Mouse (Mus musculus): ENCODE results near the gene Iqschfp.

Iqschfp gene

DNA sequence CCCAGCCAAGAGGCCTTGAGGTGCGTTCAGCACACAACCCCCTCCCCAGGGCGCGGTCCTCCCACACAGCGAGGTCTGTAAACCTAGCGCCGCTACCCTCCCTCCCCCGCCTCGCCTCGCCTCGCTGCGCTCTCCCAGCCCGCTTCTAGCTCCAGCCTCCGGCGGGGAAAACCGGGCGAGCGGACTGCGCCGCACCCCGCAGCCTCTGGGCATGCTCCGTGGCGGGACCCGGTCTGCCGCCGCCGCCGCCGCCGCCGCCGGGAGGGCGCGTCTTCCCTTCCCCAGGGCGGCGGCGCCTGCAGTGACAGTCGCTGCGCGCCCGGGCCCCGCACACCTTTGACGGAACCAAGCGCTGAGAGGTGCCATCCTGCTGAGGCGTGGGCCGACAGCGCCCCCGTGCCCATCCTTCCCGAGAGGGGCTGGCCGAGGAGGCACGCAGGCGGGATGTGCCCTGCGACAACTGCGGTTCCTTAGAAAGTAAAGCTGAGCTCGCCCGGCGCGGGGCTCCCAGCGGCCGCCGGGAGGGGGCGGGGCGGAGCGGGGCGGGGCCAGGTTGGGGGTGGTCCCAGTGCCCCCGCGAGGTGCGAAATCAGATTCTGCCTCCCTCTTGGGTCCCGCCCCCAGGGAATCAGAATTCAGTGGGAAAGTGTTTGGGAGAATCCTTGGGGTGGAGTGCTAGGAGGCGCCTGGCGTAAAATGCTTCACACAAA lies 601.7 kb downstream of the Iqschfp start:
- peak; percentile 49 for DNase-seq (ENCODE audit: low read depth)

DNA sequence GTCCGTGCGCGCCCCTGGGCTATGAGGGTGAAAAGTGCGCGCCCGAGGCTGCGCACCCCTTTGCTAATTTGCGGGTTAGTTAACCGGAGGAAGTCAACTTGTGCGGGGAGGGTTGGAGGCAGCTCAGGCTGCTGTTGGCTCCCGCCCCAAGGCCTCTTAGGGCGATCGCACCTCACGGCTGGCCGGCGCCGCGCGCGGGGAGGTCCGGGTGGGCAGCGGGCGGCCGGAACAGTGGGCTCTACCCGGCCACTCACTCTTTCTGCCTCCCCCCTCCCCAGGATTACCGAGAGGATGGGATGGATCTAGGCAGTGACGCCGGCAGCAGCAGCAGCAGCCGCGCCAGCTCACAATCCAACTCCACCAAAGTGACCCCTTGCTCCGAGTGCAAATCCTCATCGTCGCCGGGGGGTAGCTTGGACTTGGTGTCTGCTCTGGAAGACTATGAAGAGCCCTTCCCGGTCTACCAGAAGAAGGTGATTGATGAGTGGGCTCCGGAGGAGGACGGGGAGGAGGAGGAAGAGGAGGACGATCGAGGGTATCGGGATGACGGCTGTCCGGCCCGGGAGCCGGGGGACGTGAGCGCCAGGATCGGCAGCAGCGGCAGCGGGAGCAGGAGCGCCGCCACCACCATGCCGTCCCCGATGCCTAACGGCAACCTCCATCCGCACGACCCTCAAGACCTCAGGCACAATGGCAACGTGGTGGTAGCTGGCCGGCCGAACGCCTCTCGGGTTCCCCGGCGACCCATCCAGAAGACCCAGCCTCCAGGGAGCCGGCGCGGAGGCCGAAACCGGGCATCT lies 602.5 kb downstream of the Iqschfp start:
- no peak for DNase-seq (ENCODE audit: low read depth)

DNA sequence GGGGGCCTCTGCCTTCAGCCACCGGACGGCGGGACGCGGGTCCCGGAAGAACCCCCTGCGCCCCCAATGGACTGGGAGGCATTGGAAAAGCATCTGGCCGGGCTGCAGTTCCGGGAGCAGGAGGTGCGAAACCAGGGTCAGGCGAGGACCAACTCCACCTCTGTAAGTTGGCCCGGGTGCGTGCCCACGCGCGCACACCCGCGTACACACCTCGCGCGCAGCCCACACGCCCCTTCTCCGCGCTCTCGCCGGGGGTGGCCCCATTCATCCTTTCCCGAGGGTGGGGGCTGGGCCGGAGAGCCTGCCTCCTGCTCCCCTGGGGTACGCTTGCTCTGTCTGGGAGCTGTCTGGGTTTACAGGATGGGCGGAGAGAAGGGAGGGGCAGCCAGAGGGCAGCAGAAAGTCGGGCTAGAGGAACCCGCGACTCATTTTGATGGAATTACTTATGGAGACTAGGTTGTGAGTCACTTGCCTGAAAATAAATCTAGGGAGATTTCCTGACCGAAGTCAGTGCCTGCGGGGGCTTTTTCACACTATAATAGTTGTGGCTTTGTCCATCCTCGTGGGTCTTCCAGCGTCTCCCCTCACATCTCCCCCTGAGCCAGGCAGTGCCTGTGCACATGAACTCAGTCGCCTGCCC lies 603.2 kb downstream of the Iqschfp start:
- DNase-seq (ENCODE audit: low read depth), result peak; percentile 69

DNA sequence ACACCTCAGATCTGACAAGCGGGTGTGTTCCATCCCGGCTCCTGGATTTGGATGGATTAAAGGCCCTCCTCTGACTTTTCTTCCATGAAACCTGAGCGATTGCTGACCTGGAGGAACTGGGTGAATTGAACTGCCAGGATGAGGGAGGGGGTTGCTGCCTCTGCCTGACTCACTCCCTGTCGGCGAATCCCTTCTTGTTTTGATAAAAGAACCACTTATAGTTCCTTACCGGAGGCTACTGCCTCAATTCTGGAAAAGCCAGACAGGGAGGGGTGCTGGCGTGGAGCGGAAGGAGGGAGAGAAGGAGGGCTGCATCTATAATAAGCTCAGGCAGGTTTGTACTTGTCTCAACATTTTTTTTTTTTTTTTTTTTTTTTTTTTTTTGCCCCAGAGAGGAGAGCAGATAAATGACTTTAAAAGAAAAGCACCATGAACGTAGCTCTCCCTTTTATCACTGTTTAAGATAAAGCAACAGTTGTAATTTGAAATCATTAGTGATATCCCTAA lies 603.8 kb downstream of the Iqschfp start:
- DNase-seq (ENCODE audit: low read depth), result peak; percentile 56

DNA sequence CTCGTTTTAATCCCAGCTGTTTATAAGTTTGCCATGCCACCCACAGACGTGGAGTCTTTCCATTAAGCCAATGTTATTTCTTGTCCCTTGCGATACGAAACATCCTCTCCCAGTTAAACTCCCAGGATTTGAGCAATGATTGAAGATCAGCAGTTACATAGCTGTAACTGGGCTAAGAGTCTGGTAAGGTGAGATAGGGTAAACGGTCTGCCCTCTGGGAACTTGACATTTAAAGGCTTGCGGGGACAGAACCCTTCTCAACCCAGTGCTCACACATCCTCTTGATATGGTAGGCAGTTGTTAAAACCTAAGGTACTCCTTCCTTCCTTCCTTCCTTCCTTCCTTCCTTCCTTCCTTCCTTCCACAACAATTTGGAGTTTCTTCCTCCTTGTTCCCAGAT lies 604.5 kb downstream of the Iqschfp start:
- no peak for DNase-seq (ENCODE audit: low read depth)

GRCm38 (mm10) chr3:68499532-68500152 lies 607.6 kb downstream of the Iqschfp start:
- DNase-seq (ENCODE audit: low read depth), result no peak

DNA sequence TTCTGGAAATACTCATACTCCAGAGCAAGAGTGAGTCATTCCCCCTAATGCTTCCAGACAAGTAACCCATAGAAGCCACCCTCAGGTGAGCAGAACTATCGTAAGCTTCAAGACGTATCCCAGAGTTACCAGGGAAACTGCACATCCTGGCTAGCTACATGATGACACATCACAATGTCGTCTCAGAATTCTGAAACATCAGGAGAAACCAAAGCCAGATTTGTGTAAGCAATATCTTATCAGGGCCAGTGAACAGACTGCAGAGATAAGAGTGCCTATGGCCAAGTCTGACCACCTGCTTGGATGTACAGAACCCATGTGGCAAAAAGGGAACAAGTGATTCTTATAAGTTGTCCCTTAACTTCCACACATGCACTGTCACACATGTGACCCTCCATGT lies 612.8 kb downstream of the Iqschfp start:
- DNase-seq (ENCODE audit: low read depth), result no peak

DNA sequence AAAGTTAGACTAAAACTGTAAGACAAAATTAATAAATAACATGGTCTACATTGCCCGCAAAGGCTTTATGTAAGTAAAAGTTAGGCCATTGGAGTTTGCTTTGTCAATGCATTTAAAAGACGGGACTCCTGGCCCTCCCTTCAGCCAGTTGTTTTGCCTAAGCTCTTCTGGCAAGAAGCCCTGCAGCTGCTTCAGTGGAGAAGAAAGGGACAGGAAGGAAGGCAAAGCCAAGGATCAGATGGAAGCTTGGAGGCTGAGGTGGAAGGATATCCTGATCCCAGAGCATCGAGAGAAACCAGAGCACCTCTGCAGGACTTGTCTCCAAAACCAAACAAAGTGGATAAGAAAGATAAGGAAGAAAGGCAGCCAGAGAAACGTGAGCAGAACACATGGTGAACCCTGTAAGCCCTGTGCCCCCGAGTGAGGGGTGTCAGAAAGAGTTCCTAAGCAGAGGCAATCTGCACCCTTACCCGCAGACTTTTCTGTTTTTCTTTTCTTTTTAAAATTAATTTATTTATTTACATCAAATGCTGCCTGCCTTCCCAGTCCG lies 614.8 kb downstream of the Iqschfp start:
- DNase-seq (ENCODE audit: low read depth), result no peak

- DNase-seq (ENCODE audit: low read depth), result peak; percentile 91
Observed at GRCm38 (mm10) chr3:68508629-68509028, 616.6 kb downstream of the Iqschfp start.

DNA sequence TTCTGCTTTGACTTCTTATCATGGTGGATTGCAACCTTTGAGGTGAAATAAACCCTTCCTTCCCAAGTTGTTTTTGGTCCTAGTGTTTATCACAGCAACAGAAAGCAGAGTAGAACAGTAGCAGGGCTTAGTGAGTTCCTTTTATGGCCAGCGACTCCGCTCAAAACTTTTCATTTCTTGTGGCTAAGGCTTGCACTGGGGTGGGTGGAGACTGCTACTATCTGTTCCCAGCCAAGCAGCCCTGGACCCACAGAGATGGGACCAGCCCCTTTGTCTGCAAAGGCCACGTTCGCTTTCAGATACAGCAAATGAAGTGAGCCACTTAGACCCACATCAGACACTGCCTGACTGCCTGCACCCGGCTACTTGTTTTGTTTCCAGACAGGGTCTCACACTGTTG lies 618.8 kb downstream of the Iqschfp start:
- DNase-seq (ENCODE audit: low read depth), result no peak

DNA sequence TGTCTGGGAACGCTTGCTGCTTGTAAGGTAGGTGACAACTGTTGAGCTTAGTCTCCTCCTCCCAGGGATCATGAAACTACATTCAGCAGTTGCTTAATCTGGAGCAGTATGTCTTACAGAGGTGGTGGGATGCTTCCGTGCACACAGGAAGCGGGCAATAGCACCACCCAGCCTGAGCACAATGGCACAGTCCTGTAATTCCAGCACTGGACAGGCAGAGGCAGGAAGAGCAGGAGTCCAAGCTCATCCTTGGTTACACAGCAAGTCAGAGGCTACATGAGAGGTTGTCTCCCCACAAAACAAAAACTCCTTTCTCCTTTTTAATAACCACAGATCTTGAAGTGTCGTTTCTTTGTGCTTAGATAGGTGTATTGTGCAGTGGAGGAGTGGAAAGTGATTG lies 619.7 kb downstream of the Iqschfp start:
- DNase-seq (ENCODE audit: low read depth), result no peak

- DNase-seq (ENCODE audit: low read depth), result no peak
Observed at GRCm38 (mm10) chr3:68512327-68512726, 620.3 kb downstream of the Iqschfp start.

DNA sequence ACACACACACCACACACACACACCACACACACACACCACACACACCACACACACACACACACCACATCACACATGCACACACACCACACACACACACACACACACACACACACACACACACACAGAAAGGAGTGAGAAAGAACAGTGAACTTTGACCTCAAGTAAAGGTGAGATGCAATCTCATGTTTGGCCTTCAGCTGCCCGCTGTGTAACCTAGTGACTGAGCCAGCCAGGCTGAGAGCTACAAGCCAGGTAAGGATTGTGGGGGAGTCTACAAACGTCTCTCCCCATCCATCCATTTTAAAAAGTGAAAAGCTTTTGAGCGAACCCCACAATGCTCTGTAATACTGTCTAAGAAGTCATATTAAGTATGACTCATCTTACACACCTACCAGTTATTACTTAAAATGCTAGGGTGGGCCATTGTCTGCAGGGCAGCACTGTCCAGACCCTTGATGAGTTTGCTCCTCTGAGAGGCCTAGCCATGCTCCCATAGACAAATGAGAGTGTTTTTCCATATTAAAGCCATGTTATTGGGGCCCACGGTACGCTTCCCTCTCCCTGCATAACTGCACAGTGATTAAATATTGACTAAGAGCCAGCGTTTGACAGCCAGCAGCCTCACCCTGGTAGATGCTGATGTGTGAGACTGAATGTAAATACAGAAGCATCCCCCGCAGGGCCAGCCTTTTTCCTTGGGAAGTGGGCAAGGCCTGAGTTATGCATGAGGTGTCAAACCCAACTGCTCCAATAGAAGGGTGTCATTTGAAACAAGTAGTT lies 621.5 kb downstream of the Iqschfp start:
- no peak for DNase-seq (ENCODE audit: low read depth)

- DNase-seq (ENCODE audit: low read depth), result no peak
Observed at GRCm38 (mm10) chr3:68514120-68514497, 622.1 kb downstream of the Iqschfp start.

DNA sequence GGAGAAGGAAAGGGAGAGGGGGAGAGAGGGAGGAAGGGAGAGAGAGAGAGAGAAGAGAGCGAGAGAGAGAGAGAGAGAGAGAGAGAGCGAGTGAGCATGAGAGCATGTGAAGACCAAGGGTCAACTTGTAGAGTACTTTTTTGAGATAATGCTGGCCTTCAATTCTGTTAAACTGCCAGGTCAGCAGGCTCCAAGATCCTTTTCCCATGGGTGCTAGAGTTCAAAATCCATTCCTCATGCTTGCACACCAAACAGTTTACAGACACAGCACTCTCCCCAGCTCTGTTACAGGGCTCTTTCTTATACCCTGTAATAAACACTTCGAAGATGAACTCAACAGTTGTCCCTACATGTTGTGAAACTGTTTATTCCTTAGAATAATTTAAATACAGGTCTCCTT lies 622.7 kb downstream of the Iqschfp start:
- no peak for DNase-seq (ENCODE audit: low read depth)

GRCm38 (mm10) chr3:68516393-68517081 lies 624.5 kb downstream of the Iqschfp start:
- no peak for DNase-seq (ENCODE audit: low read depth)

- no peak for DNase-seq (ENCODE audit: low read depth)
Observed at GRCm38 (mm10) chr3:68517236-68517635, 625.2 kb downstream of the Iqschfp start.

GRCm38 (mm10) chr3:68518041-68518440 lies 626.0 kb downstream of the Iqschfp start:
- DNase-seq (ENCODE audit: low read depth), result no peak

- DNase-seq (ENCODE audit: low read depth), result no peak
Observed at GRCm38 (mm10) chr3:68518586-68518985, 626.6 kb downstream of the Iqschfp start.

DNA sequence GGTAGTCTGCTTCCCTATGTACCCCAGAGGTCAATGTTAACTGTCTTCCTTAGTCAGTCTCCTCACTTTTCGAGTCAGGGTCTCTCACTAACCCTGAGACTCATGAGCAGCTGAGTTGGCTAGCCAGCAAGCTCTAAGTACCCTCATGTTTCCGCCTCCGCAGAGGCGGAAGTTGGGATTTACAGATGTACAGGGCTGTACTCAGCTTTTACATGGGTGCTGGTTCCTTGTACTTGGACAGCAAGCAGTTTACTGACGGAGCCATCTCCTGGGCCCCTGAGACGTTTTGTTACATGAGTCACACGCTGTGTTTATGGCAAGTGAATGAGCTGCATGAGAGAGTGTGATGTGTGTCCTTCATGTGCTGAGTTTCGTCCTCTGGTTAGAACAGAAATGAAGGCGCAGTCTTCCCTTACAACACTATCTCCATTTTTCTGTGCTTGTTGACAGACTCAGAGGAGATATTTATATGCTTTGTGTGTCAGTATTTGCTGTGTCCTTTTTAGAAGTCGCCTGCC lies 633.4 kb downstream of the Iqschfp start:
- DNase-seq (ENCODE audit: low read depth), result no peak
